Mouse (Mus musculus) cerebellum, postnatal 25 days (tissue): ENCODE results near the gene Slc39a3.

ENCODE experiments used
- DNase-seq, 2 experiments: peaks; one replicate each; pipeline ENCODE4 v3.0.0; 2021; ENCODE audit warnings: mixed read lengths in 2 of 2

Gene Slc39a3

GRCm38 (mm10) chr10:80982381-80982780 lies 54.8 kb downstream of the Slc39a3 start:
- DNase-seq, result no peak

GRCm38 (mm10) chr10:80981564-80982112 lies 55.6 kb downstream of the Slc39a3 start:
- DNase-seq, result no peak
